In the genomic region with DNA sequence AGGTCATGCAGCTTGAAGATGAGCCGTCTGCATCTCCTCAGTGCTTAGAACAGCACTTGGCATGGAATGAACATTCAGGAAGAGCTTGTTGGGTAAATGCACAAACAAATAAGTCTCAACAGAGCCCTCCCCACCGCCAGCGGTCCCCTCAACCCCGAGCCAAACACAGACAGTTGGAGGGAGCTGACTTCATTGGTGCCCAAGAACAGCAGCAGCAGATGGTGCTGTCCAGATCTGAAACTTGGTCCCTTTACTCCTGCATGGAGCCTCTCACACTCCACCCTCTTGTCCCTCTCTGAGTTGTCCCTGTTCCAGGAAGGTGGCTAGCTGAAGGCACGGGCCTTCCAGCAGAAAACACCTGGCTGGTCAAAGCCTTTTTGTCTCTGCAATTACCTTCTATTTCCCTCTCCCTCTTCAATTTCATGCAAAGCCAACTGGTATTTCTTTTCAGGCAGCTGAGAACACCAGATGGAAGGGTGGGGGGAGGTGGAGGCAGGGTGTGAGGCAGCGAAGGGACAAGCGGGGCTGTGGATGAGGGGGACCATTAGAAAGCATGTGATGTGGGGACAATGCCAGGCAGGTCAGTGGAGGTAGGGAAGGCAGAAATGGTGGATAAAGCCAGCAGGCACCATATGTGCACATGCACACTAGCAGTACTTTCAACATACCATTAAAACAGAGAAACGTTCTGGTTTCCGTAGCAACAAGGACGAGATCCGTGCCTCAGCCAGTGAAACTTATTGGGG, we compare ENCODE assay signal across 10 mouse cellular contexts.
DNase-seq lines count a peak whose midpoint lies in the region; ATAC-seq lines count a peak whose summit lies in the region.
"Had no signal": no experiment of that assay in that cellular context is flagged by ENCODE, and none has a peak within 500 bp of the region (broad histone marks: within the 10 kb centered on the region; RNA-seq: fewer than 3 reads in every experiment).

No protein-coding gene starts in this region.

- peak; percentile 73 for DNase-seq in heart, adult 11 months
- DNase-seq in heart, adult 18-20 months: no peak
- peak; percentile 72 for DNase-seq in layer of hippocampus, adult 11-12 months (ENCODE audit: low spot score)
- DNase-seq in mesoderm, embryonic 11.5 days (ENCODE audit: low read depth, low spot score): peak; percentile 20
- DNase-seq in telencephalon, adult 2 months (ENCODE audit: low read depth, low spot score): peak; percentile 69
- DNase-seq in gastrocnemius, postnatal 4 days (ENCODE audit: low spot score in 2 of 2): no peak
- no peak for DNase-seq in thymus, postnatal 0 days (ENCODE audit: low spot score)
- DNase-seq: adrenal gland, postnatal 25 days; kidney, adult 8-10 months had no signal

- ATAC-seq in activated CD4-positive, CD25-positive, alpha-beta regulatory T cell, adult 4 months: no peak

Comparison
In these comparisons a context has a peak if more than half of its experiments do, and no peak if none do; other contexts are left out.
1. DNase-seq: peak in heart, adult 11 months (single experiment), layer of hippocampus, adult 11-12 months (single experiment), mesoderm, embryonic 11.5 days (single experiment) and telencephalon, adult 2 months (single experiment); none in heart, adult 18-20 months (0 of 2), gastrocnemius, postnatal 4 days (0 of 2) and thymus, postnatal 0 days (single experiment).